ENCODE assay signal across 8 mouse cellular contexts in the genomic region with DNA sequence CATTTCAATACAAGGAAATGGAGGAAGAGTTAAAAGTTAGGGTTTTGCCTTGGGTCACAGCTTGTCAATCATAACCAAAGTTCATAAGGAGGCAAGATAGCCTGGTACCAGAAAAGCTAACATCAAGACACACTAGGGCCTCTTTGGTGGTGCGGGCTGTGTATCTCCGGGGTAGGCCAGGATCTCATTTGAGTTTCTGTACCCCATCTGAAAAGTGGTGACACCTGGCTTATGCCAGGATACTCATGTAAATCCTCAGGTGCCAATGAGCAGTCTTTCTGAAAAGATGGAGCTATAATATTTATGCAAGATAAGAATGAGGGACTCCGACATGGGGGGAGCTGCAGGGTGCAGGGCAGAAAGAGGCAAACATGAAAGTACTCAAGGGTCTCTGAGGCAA. TPM values are rescaled to one million over a fixed set of nuclear protein-coding genes. Genes with fewer than 3 reads are reported as not detected.
DNase-seq lines count a peak whose midpoint lies in the region; ATAC-seq and TF ChIP-seq lines count a peak whose summit lies in the region.

No protein-coding gene starts in this region.

- H3K27me3 ChIP-seq in kidney, adult 2 months (replicated peaks; ENCODE audit: control insufficient read depth, insufficient read depth, low read length): no peaks in the 10 kb centered on the region
- H3K27me3 ChIP-seq in hindbrain, embryonic 12.5 days: peaks cover 42% of the 10 kb centered on the region
- H3K27me3 ChIP-seq in midbrain, embryonic 12.5 days: peaks cover 40% of the 10 kb centered on the region

- no peak for TF ChIP-seq POLR2A in kidney, adult 2 months (IDR thresholded peaks at IDR 0.05; ENCODE audit: low read depth, low read length)
- TF ChIP-seq POLR2A in bone marrow macrophage, adult 2 months (IDR thresholded peaks at IDR 0.05; ENCODE audit: borderline replicate concordance, low read depth, low read length): no peak

- TF ChIP-seq CTCF in kidney, adult 2 months (conservative IDR thresholded peaks at IDR 0.05; ENCODE audit: insufficient read depth, insufficient read length, low read depth, low read length): no peak
- no peak for TF ChIP-seq CTCF in bone marrow macrophage, adult 2 months (IDR thresholded peaks at IDR 0.05; ENCODE audit: low read depth, low read length)

- no peaks in the 10 kb centered on the region for H3K9me3 ChIP-seq in hindbrain, embryonic 12.5 days (replicated peaks)
- H3K9me3 ChIP-seq in midbrain, embryonic 12.5 days: no peaks in the 10 kb centered on the region

- peak overlapping the region; percentile 81 for H3K27ac ChIP-seq in kidney, adult 2 months (ENCODE audit: insufficient read depth, low read depth, low read length)
- H3K27ac ChIP-seq in bone marrow macrophage, adult 2 months (ENCODE audit: insufficient read depth, low read depth, low read length): peak overlapping the region; percentile 66
- H3K27ac ChIP-seq in hindbrain, embryonic 12.5 days: 0 out of 2 replicates have a peak overlapping the region, but pooled peaks have one; percentile 0
- no peak overlapping the region for H3K27ac ChIP-seq in midbrain, embryonic 12.5 days (replicated peaks)

- DNase-seq in kidney, adult 2 months: no peak
- no peak for DNase-seq in kidney, postnatal 25 days
- DNase-seq in layer of hippocampus, postnatal 10 days (ENCODE audit: low spot score in 2 of 2): no peak
- no peak for DNase-seq in thymus, postnatal 10 days (ENCODE audit: low spot score in 2 of 2)

- peaks cover 11% of the 10 kb centered on the region; the same call in 1 of the 2 replicates for H3K4me1 ChIP-seq in kidney, adult 2 months (ENCODE audit: control insufficient read depth, insufficient read depth, low read length)
- peaks cover 25% of the 10 kb centered on the region for H3K4me1 ChIP-seq in bone marrow macrophage, adult 2 months (ENCODE audit: control insufficient read depth, insufficient read depth, low read length)
- H3K4me1 ChIP-seq in hindbrain, embryonic 12.5 days: peaks cover 20% of the 10 kb centered on the region
- peaks cover 25% of the 10 kb centered on the region for H3K4me1 ChIP-seq in midbrain, embryonic 12.5 days

- H3K4me2 ChIP-seq in hindbrain, embryonic 12.5 days (replicated peaks): peak overlapping the region; percentile 78
- peak overlapping the region; percentile 70 for H3K4me2 ChIP-seq in midbrain, embryonic 12.5 days (replicated peaks)

- ATAC-seq in hindbrain, embryonic 12.5 days (ENCODE audit: low FRiP score): no peak
- no peak for ATAC-seq in midbrain, embryonic 12.5 days (ENCODE audit: low FRiP score, low read depth)
- ATAC-seq in erythroid progenitor cell, adult 5-6 weeks (replicated peaks; ENCODE audit: low FRiP score, poor library complexity, severe bottlenecking): no peak

- no peak overlapping the region for H3K4me3 ChIP-seq in kidney, adult 2 months (ENCODE audit: insufficient read depth, low read depth, low read length)
- peak overlapping the region; percentile 61; the same call in 1 of the 2 replicates for H3K4me3 ChIP-seq in bone marrow macrophage, adult 2 months (ENCODE audit: insufficient read depth, low read length)
- peak overlapping the region; percentile 57; the same call in 1 of the 2 replicates for H3K4me3 ChIP-seq in hindbrain, embryonic 12.5 days
- peak overlapping the region; percentile 50; the same call in 1 of the 2 replicates for H3K4me3 ChIP-seq in midbrain, embryonic 12.5 days

- no peak overlapping the region for H3K9ac ChIP-seq in hindbrain, embryonic 12.5 days
- no peak overlapping the region for H3K9ac ChIP-seq in midbrain, embryonic 12.5 days (replicated peaks)

- H3K36me3 ChIP-seq in kidney, adult 2 months (ENCODE audit: control insufficient read depth, insufficient read depth, low read length): no peaks in the 10 kb centered on the region
- no peaks in the 10 kb centered on the region for H3K36me3 ChIP-seq in hindbrain, embryonic 12.5 days
- no peaks in the 10 kb centered on the region for H3K36me3 ChIP-seq in midbrain, embryonic 12.5 days

- 96% methylated on average over 3 of the region's 3 CpGs for WGBS in kidney, adult 2 months
- 87% methylated on average over 3 of the region's 3 CpGs for WGBS in hindbrain, embryonic 12.5 days
- 90% methylated on average over 3 of the region's 3 CpGs for WGBS in midbrain, embryonic 12.5 days

RNA-seq across cellular contexts. Expression of a gene that starts 36.9 kb away (rescaled TPM):
- polyA plus RNA-seq in kidney, adult 2 months (2012; rRNA removed): 9.5 and 13.4 TPM in 2 replicates
- polyA plus RNA-seq in bone marrow macrophage, adult 2 months (2012; ENCODE audit: insufficient read depth, insufficient read length, missing spikeins): 179 and 198 TPM in 2 replicates
- polyA plus RNA-seq in hindbrain, embryonic 12.5 days (2016; fragmentation: Nextera tagmentation; extraction: Ambion mirVana): 8.4 and 8.6 TPM in 2 replicates
- polyA plus RNA-seq in midbrain, embryonic 12.5 days (2016; fragmentation: Nextera tagmentation; extraction: Ambion mirVana): 5.1 and 6.9 TPM in 2 replicates
- 1 to 10 TPM; 6.9 to 7.0 TPM for total RNA-seq in layer of hippocampus, postnatal 10 days (2021)
- 229 and 314 TPM in 2 replicates for total RNA-seq in erythroid progenitor cell, adult 5-6 weeks (2015; ENCODE audit: low replicate concordance)
- total RNA-seq in erythroid progenitor cell, adult 5-6 weeks (2017; ENCODE audit: low replicate concordance): 185 and 259 TPM in 2 replicates

RNA-seq across cellular contexts. Expression of a gene that starts 42.6 kb away (rescaled TPM):
- polyA plus RNA-seq in kidney, adult 2 months (2012; rRNA removed): 41.3 and 44.1 TPM in 2 replicates
- polyA plus RNA-seq in bone marrow macrophage, adult 2 months (2012; ENCODE audit: insufficient read depth, insufficient read length, missing spikeins): 18.5 and 32.9 TPM in 2 replicates
- 3.1 and 4.2 TPM in 2 replicates for polyA plus RNA-seq in hindbrain, embryonic 12.5 days (2016; fragmentation: Nextera tagmentation; extraction: Ambion mirVana)
- polyA plus RNA-seq in midbrain, embryonic 12.5 days (2016; fragmentation: Nextera tagmentation; extraction: Ambion mirVana): 4.2 and 5.6 TPM in 2 replicates
- 1 to 10 TPM; 7.9 to 9.6 TPM for total RNA-seq in layer of hippocampus, postnatal 10 days (2021)
- total RNA-seq in erythroid progenitor cell, adult 5-6 weeks (2015; ENCODE audit: low replicate concordance): 21.0 and 23.1 TPM in 2 replicates
- total RNA-seq in erythroid progenitor cell, adult 5-6 weeks (2017; ENCODE audit: low replicate concordance): 12.1 and 15.4 TPM in 2 replicates

Comparison
In these comparisons a context has a peak if more than half of its experiments do, and no peak if none do; other contexts are left out.
1. RNA of a gene that starts 36.9 kb away (polyA plus RNA-seq): 179 to 198 TPM in bone marrow macrophage, adult 2 months; 9.5 to 13.4 TPM in kidney, adult 2 months, 8.4 to 8.6 TPM in hindbrain, embryonic 12.5 days and 5.1 to 6.9 TPM in midbrain, embryonic 12.5 days; every median in the first group is over 10 times any median in the second.